Mouse (Mus musculus) gastrocnemius, adult 8-10 months (tissue): Measurements from ENCODE around the gene Iqsec1. TPM values are rescaled to one million over a fixed set of nuclear protein-coding genes. Genes with fewer than 3 reads are reported as not detected.

Experiments used
- DNase-seq, 2 experiments: peaks; one replicate each; pipeline ENCODE4 v3.0.0; 2022; ENCODE audit warnings: low spot score in 2 of 2
- microRNA-seq: library from miRNA; unstranded; fragments of <30 nt; microRNA quantifications from one replicate; pipeline ENCODE4 v1.2.0, GENCODE M21; 2022
- total RNA-seq, 4 experiments: library from RNA; stranded (reverse); gene quantifications; 2 replicates each; pipeline ENCODE4 v1.2.4; 2022

Gene Iqsec1
- total RNA-seq, 4 experiments from 2014 or later = 103 to 120 (median 106) TPM

GRCm38 (mm10) chr6:90622758-90623455 lies 365.6 kb downstream of the Iqsec1 start:
- no peak for DNase-seq

GRCm38 (mm10) chr6:90621584-90621890 lies 366.9 kb downstream of the Iqsec1 start:
- no peak for DNase-seq

- no peak for DNase-seq
These were observed 367.5 kb downstream of the Iqsec1 start for GRCm38 (mm10) chr6:90620791-90621583.

- no peak for DNase-seq
These were observed 368.5 kb downstream of the Iqsec1 start for GRCm38 (mm10) chr6:90619936-90620335.

GRCm38 (mm10) chr6:90618821-90619636 lies 369.5 kb downstream of the Iqsec1 start:
- DNase-seq = no peak

GRCm38 (mm10) chr6:90618274-90618673 lies 370.2 kb downstream of the Iqsec1 start:
- DNase-seq = no peak

GRCm38 (mm10) chr6:90616481-90616880 lies 372.0 kb downstream of the Iqsec1 start:
- no peak for DNase-seq

- peak in 1 of 2 experiments; percentile 52 for DNase-seq
These were observed 372.5 kb downstream of the Iqsec1 start for GRCm38 (mm10) chr6:90615991-90616390.

GRCm38 (mm10) chr6:90615362-90615761 lies 373.1 kb downstream of the Iqsec1 start:
- DNase-seq = no peak

- no peak for DNase-seq
These were observed 375.2 kb downstream of the Iqsec1 start for GRCm38 (mm10) chr6:90613277-90613676.

- no peak for DNase-seq
These were observed 378.2 kb downstream of the Iqsec1 start for GRCm38 (mm10) chr6:90610248-90610647.

GRCm38 (mm10) chr6:90608186-90608585 lies 380.3 kb downstream of the Iqsec1 start:
- no peak for DNase-seq

- DNase-seq = no peak
These were observed 381.3 kb downstream of the Iqsec1 start for GRCm38 (mm10) chr6:90607196-90607595.

GRCm38 (mm10) chr6:90606538-90606937 lies 381.9 kb downstream of the Iqsec1 start:
- peak in 1 of 2 experiments; percentile 58 for DNase-seq

Small RNA genes lying within 50 kb of the gene (microRNA-seq; reads per million reads assigned to microRNA genes)
- not detected for gene Gm24816

Other genes with a start within 250 kb of the Iqsec1 start
- 10 to 100 TPM; 20.1 to 27.6 (median 21.6) TPM for gene Nup210, start 128.1 kb upstream of the Iqsec1 start, total RNA-seq
- gene Hdac11, start 168.0 kb upstream of the Iqsec1 start, total RNA-seq = 1 to 10 TPM; 7.0 to 9.6 (median 8.6) TPM
- gene Fbln2, start 223.8 kb upstream of the Iqsec1 start, total RNA-seq = 10 to 100 TPM; 27.5 to 46.3 (median 36.2) TPM